9 mouse cellular contexts compared by ENCODE assay signal in genomic region chr1:90909631-90910152, GRCm38 (mm10). TPM values are rescaled to one million over a fixed set of nuclear protein-coding genes. Genes with fewer than 3 reads are reported as not detected.
DNase-seq lines count a peak whose midpoint lies in the region; ATAC-seq and TF ChIP-seq lines count a peak whose summit lies in the region.
"Had no signal": no experiment of that assay in that cellular context is flagged by ENCODE, and none has a peak within 500 bp of the region (broad histone marks: within the 10 kb centered on the region; RNA-seq: fewer than 3 reads in every experiment).

No protein-coding gene starts in this region.

- 33% methylated on average over 17 of the region's 17 CpGs for WGBS in hindbrain, embryonic 12.5 days
- WGBS in liver, embryonic 14.5 days (ENCODE audit: insufficient replicate concordance): 39% methylated on average over 17 of the region's 17 CpGs

- peaks cover 2% of the 10 kb centered on the region; the same call in 1 of the 2 replicates for H3K4me1 ChIP-seq in embryonic fibroblast, embryonic 13.5 days (ENCODE audit: control insufficient read depth, insufficient read depth, low read length)
- peaks cover 10% of the 10 kb centered on the region for H3K4me1 ChIP-seq in hindbrain, embryonic 12.5 days
- no peaks in the 10 kb centered on the region for H3K4me1 ChIP-seq in liver, embryonic 14.5 days (replicated peaks; ENCODE audit: control insufficient read depth in 2 of 2, insufficient read depth in 2 of 2, low read length in 1 of 2)

- H3K4me3 ChIP-seq in embryonic fibroblast, embryonic 13.5 days (ENCODE audit: insufficient read depth, low read length): no peak overlapping the region
- H3K4me3 ChIP-seq in hindbrain, embryonic 12.5 days: no peak overlapping the region
- H3K4me3 ChIP-seq in liver, embryonic 14.5 days (ENCODE audit: insufficient read depth in 1 of 2, low read depth in 2 of 2, low read length in 2 of 2): no peak overlapping the region

- H3K36me3 ChIP-seq in hindbrain, embryonic 12.5 days: no peaks in the 10 kb centered on the region
- H3K36me3 ChIP-seq in liver, embryonic 14.5 days (replicated peaks; ENCODE audit: control insufficient read depth, insufficient read depth, low read depth): no peaks in the 10 kb centered on the region

- peak; percentile 53; the same call in 1 of the 2 replicates for TF ChIP-seq CTCF in embryonic fibroblast, embryonic 13.5 days (IDR thresholded peaks at IDR 0.05; ENCODE audit: borderline replicate concordance, insufficient read depth, low read length)
- 0 out of 2 replicates have a peak, but pooled peaks have one; percentile 23 for TF ChIP-seq CTCF in liver, embryonic 14.5 days (IDR thresholded peaks at IDR 0.05; ENCODE audit: low read depth)

- no peak for TF ChIP-seq POLR2A in embryonic fibroblast, embryonic 13.5 days (IDR thresholded peaks at IDR 0.05; ENCODE audit: low read depth, low read length)

- no peaks in the 10 kb centered on the region for H3K9me3 ChIP-seq in hindbrain, embryonic 12.5 days (replicated peaks)
- H3K9me3 ChIP-seq in liver, embryonic 14.5 days (ENCODE audit: control insufficient read depth, low read length): no peaks in the 10 kb centered on the region

- H3K4me2 ChIP-seq in hindbrain, embryonic 12.5 days (replicated peaks): peak overlapping the region; percentile 4; the same call in 1 of the 2 replicates
- H3K4me2 ChIP-seq in liver, embryonic 14.5 days (ENCODE audit: low read depth): no peak overlapping the region

- H3K27ac ChIP-seq in embryonic fibroblast, embryonic 13.5 days (ENCODE audit: insufficient read depth, low read length): no peak overlapping the region
- H3K27ac ChIP-seq in hindbrain, embryonic 12.5 days: no peak overlapping the region
- no peak overlapping the region for H3K27ac ChIP-seq in liver, embryonic 14.5 days

- DNase-seq in left cerebral cortex, postnatal 4 days: peak; percentile 36
- no peak for DNase-seq in left cerebral cortex, postnatal 36 days (ENCODE audit: low spot score in 2 of 2)
- no peak for DNase-seq in liver, embryonic 14.5 days (ENCODE audit: low read depth in 3 of 3, low spot score in 3 of 3)
- DNase-seq in urinary bladder, postnatal 25 days (ENCODE audit: low spot score): peak; percentile 60
- no peak for DNase-seq in thymus, postnatal 36 days

- intact Hi-C loops in left cerebral cortex, postnatal 4 days (cut with DNase I): no loop called here
- intact Hi-C loops in left cerebral cortex, postnatal 36 days (cut with DNase I): loop anchor here (5.0 kb wide), 1 partner anchor 157 kb away; no protein-coding TSS in a partner anchor

- no peak for TF ChIP-seq EP300 in liver, embryonic 14.5 days (IDR thresholded peaks at IDR 0.05; ENCODE audit: low read depth)

- no peak for ATAC-seq in hindbrain, embryonic 12.5 days (ENCODE audit: low FRiP score)
- ATAC-seq in liver, embryonic 14.5 days (ENCODE audit: insufficient read depth): no peak
- ATAC-seq in monocyte, adult 5-6 weeks (replicated peaks; ENCODE audit: insufficient number of reproducible peaks, low FRiP score, low TSS enrichment, poor library complexity, severe bottlenecking): no peak

- peaks cover 7% of the 10 kb centered on the region for H3K27me3 ChIP-seq in hindbrain, embryonic 12.5 days
- H3K27me3 ChIP-seq in liver, embryonic 14.5 days (ENCODE audit: control insufficient read depth, insufficient read depth, low read length): no peaks in the 10 kb centered on the region

- H3K9ac ChIP-seq in hindbrain, embryonic 12.5 days: no peak overlapping the region
- no peak overlapping the region for H3K9ac ChIP-seq in liver, embryonic 14.5 days (replicated peaks)

RNA-seq across cellular contexts. Expression of gene Mlph, which starts 5.2 kb away (rescaled TPM):
- total RNA-seq in left cerebral cortex, postnatal 4 days (2021): under 1 TPM; 0.40 to 0.79 TPM
- 1 to 10 TPM in 1 of 2 experiments, under 1 TPM in 1; 0.69 to 1.1 TPM for total RNA-seq in left cerebral cortex, postnatal 36 days (2021)
- polyA plus RNA-seq in embryonic fibroblast, embryonic 13.5 days (2011; ENCODE audit: insufficient read length, low read depth, missing spikeins): 0.18 and 0.19 TPM in 2 replicates
- polyA plus RNA-seq in hindbrain, embryonic 12.5 days (2016; fragmentation: Nextera tagmentation; extraction: Ambion mirVana): 0.09 and 0.22 TPM in 2 replicates
- polyA plus RNA-seq in liver, embryonic 14.5 days (2012; rRNA removed): 0.01 TPM in 1 of 2 replicates, not detected in the other
- polyA plus RNA-seq in liver, embryonic 14.5 days (2014; fragmentation: Nextera tagmentation; extraction: Ambion mirVana): not detected in 2 replicates
- not detected in 3 replicates for total RNA-seq in monocyte, adult 5-6 weeks (2017)

RNA-seq across cellular contexts. Expression of gene Prlh, which starts 43.2 kb away (rescaled TPM):
- total RNA-seq in left cerebral cortex, postnatal 4 days (2021): not detected
- not detected for total RNA-seq in left cerebral cortex, postnatal 36 days (2021)
- not detected in 2 replicates for polyA plus RNA-seq in embryonic fibroblast, embryonic 13.5 days (2011; ENCODE audit: insufficient read length, low read depth, missing spikeins)
- not detected in 2 replicates for polyA plus RNA-seq in hindbrain, embryonic 12.5 days (2016; fragmentation: Nextera tagmentation; extraction: Ambion mirVana)
- polyA plus RNA-seq in liver, embryonic 14.5 days (2012; rRNA removed): not detected in 2 replicates
- polyA plus RNA-seq in liver, embryonic 14.5 days (2014; fragmentation: Nextera tagmentation; extraction: Ambion mirVana): not detected in 2 replicates
- total RNA-seq in monocyte, adult 5-6 weeks (2017): not detected in 3 replicates
- polyA plus RNA-seq: spleen, adult 2 months had no signal

RNA-seq across cellular contexts. Expression of gene Rab17, which starts 59.8 kb away (rescaled TPM):
- not detected for total RNA-seq in left cerebral cortex, postnatal 4 days (2021)
- total RNA-seq in left cerebral cortex, postnatal 36 days (2021): not detected
- polyA plus RNA-seq in embryonic fibroblast, embryonic 13.5 days (2011; ENCODE audit: insufficient read length, low read depth, missing spikeins): not detected in 2 replicates
- 0.64 and 0.71 TPM in 2 replicates for polyA plus RNA-seq in hindbrain, embryonic 12.5 days (2016; fragmentation: Nextera tagmentation; extraction: Ambion mirVana)
- 1.4 and 1.8 TPM in 2 replicates for polyA plus RNA-seq in liver, embryonic 14.5 days (2012; rRNA removed)
- 3.9 and 4.2 TPM in 2 replicates for polyA plus RNA-seq in liver, embryonic 14.5 days (2014; fragmentation: Nextera tagmentation; extraction: Ambion mirVana)
- total RNA-seq in monocyte, adult 5-6 weeks (2017): not detected in 3 replicates

Comparison
In these comparisons a context has a peak if more than half of its experiments do, and no peak if none do; other contexts are left out.
1. DNase-seq: peak in left cerebral cortex, postnatal 4 days (single experiment) and urinary bladder, postnatal 25 days (single experiment); none in left cerebral cortex, postnatal 36 days (0 of 2), liver, embryonic 14.5 days (0 of 3) and thymus, postnatal 36 days (0 of 2).